In the genomic region with DNA sequence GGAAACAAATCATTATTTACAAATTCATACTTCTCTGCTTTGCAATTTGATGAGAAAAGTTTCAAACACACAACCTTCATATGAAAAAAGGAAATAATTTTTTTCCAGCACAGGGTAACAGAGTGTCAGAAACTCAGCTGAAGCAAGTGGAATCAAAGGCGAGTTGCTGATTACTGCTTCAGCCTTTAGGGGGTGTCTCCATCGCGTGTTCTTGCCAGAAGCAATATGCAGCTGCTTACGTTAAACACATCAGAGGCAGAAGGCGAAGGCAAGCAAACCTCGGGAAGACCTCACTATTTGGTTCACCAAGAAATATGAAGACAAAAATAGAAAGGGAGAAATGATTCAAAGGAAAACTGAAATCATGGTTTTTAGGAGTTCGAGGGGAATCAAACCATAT, we compare ENCODE assay signal across 20 mouse cellular contexts. TPM values are rescaled to one million over a fixed set of nuclear protein-coding genes. Genes with fewer than 3 reads are reported as not detected.
DNase-seq lines count a peak whose midpoint lies in the region; ATAC-seq and TF ChIP-seq lines count a peak whose summit lies in the region.
"Had no signal": no experiment of that assay in that cellular context is flagged by ENCODE, and none has a peak within 500 bp of the region (broad histone marks: within the 10 kb centered on the region; RNA-seq: fewer than 3 reads in every experiment).

No protein-coding gene starts in this region.

- no peak overlapping the region for H3K27ac ChIP-seq in cerebellum, adult 2 months (ENCODE audit: insufficient read depth, low read length)
- no peak overlapping the region for H3K27ac ChIP-seq in lung, embryonic 14.5 days (ENCODE audit: low read depth)
- H3K27ac ChIP-seq in stomach, postnatal 0 days (replicated peaks): no peak overlapping the region
- H3K27ac ChIP-seq: forebrain, embryonic 15.5 days; intestine, embryonic 15.5 days; limb, embryonic 15.5 days; liver, embryonic 15.5 days; midbrain, embryonic 15.5 days had no signal

- H3K36me3 ChIP-seq in lung, embryonic 14.5 days (ENCODE audit: insufficient read depth): no peaks in the 10 kb centered on the region
- no peaks in the 10 kb centered on the region for H3K36me3 ChIP-seq in stomach, postnatal 0 days (ENCODE audit: control insufficient read depth, insufficient read depth, low read length)
- H3K36me3 ChIP-seq: forebrain, embryonic 15.5 days; intestine, embryonic 15.5 days; limb, embryonic 15.5 days; liver, embryonic 15.5 days; midbrain, embryonic 15.5 days had no signal

- no peaks in the 10 kb centered on the region for H3K27me3 ChIP-seq in cerebellum, adult 2 months (ENCODE audit: control insufficient read depth, insufficient read depth, low read length)
- H3K27me3 ChIP-seq in lung, embryonic 14.5 days (ENCODE audit: insufficient read depth, low read length): no peaks in the 10 kb centered on the region
- no peaks in the 10 kb centered on the region for H3K27me3 ChIP-seq in stomach, postnatal 0 days (ENCODE audit: control insufficient read depth, insufficient read depth, low read length)
- H3K27me3 ChIP-seq: forebrain, embryonic 15.5 days; intestine, embryonic 15.5 days; limb, embryonic 15.5 days; liver, embryonic 15.5 days; midbrain, embryonic 15.5 days had no signal

- WGBS in cerebellum, adult 2 months: 38% methylated on average over 7 of the region's 7 CpGs
- 49% methylated on average over 7 of the region's 7 CpGs for WGBS in lung, embryonic 14.5 days
- WGBS in lung, adult 2 months: 43% methylated on average over 7 of the region's 7 CpGs
- 48% methylated on average over 7 of the region's 7 CpGs for WGBS in stomach, postnatal 0 days

- DNase-seq in cerebellum, adult 2 months: no peak
- no peak for DNase-seq in cerebellum, adult 11 months
- no peak for DNase-seq in frontal cortex, postnatal 14 days (ENCODE audit: low spot score in 2 of 2)
- peak; percentile 17 for DNase-seq in lung, embryonic 14.5 days
- no peak for DNase-seq in lung, adult 2 months
- no peak for DNase-seq in stomach, postnatal 0 days (ENCODE audit: low spot score)
- no peak for DNase-seq in urinary bladder, postnatal 25 days (ENCODE audit: low spot score)
- DNase-seq: adrenal gland, postnatal 25 days; cerebellum, adult 9-10 months; heart, postnatal 10 days; kidney, adult 9 months; kidney, postnatal 4 days; lung, postnatal 10 days had no signal

- no peak overlapping the region for H3K4me2 ChIP-seq in lung, embryonic 14.5 days
- H3K4me2 ChIP-seq in stomach, postnatal 0 days (replicated peaks; ENCODE audit: low read depth): no peak overlapping the region
- H3K4me2 ChIP-seq: forebrain, embryonic 15.5 days; heart, embryonic 11.5 days; intestine, embryonic 15.5 days; limb, embryonic 15.5 days; liver, embryonic 15.5 days; midbrain, embryonic 15.5 days had no signal

- TF ChIP-seq CTCF in cerebellum, adult 2 months (IDR thresholded peaks at IDR 0.05; ENCODE audit: borderline replicate concordance, insufficient read depth, low read depth, low read length): peak; percentile 5; the same call in 1 of the 2 replicates
- no peak for TF ChIP-seq CTCF in lung, embryonic 14.5 days (IDR thresholded peaks at IDR 0.05; ENCODE audit: low read depth)
- TF ChIP-seq CTCF in lung, adult 2 months (IDR thresholded peaks at IDR 0.05; ENCODE audit: insufficient read depth, low read length): no peak
- peak; percentile 39 for TF ChIP-seq CTCF in stomach, postnatal 0 days (IDR thresholded peaks at IDR 0.05; ENCODE audit: low read depth)

- no peak overlapping the region for H3K9ac ChIP-seq in lung, embryonic 14.5 days
- no peak overlapping the region for H3K9ac ChIP-seq in stomach, postnatal 0 days (ENCODE audit: low read length)
- H3K9ac ChIP-seq: forebrain, embryonic 15.5 days; intestine, embryonic 15.5 days; limb, embryonic 15.5 days; liver, embryonic 15.5 days; midbrain, embryonic 15.5 days had no signal

- H3K4me3 ChIP-seq in cerebellum, adult 2 months (replicated peaks; ENCODE audit: insufficient read depth, low read depth, low read length): no peak overlapping the region
- no peak overlapping the region for H3K4me3 ChIP-seq in lung, embryonic 14.5 days (ENCODE audit: low read depth, low read length)
- no peak overlapping the region for H3K4me3 ChIP-seq in lung, adult 2 months (replicated peaks; ENCODE audit: extremely low read depth, low read depth, low read length)
- no peak overlapping the region for H3K4me3 ChIP-seq in stomach, postnatal 0 days (ENCODE audit: low read depth, low read length)
- H3K4me3 ChIP-seq: forebrain, embryonic 15.5 days; intestine, embryonic 15.5 days; limb, embryonic 15.5 days; liver, embryonic 15.5 days; midbrain, embryonic 15.5 days had no signal

- no peak for TF ChIP-seq EP300 in stomach, postnatal 0 days (optimal IDR thresholded peaks at IDR 0.05)

- no peak for TF ChIP-seq POLR2A in cerebellum, adult 2 months (IDR thresholded peaks at IDR 0.05; ENCODE audit: borderline replicate concordance, insufficient read depth, low read length)
- TF ChIP-seq POLR2A in lung, adult 2 months (IDR thresholded peaks at IDR 0.05; ENCODE audit: borderline replicate concordance, extremely low read depth, low read depth, low read length): no peak

- peak; percentile 98 for ATAC-seq in frontal cortex, adult (ENCODE audit: low TSS enrichment)
- no peak for ATAC-seq in lung, embryonic 14.5 days (ENCODE audit: insufficient read depth)
- no peak for ATAC-seq in stomach, postnatal 0 days (ENCODE audit: low FRiP score, low TSS enrichment)
- ATAC-seq: forebrain, embryonic 15.5 days; intestine, embryonic 15.5 days; midbrain, embryonic 15.5 days had no signal

- H3K4me1 ChIP-seq in cerebellum, adult 2 months (ENCODE audit: control insufficient read depth, insufficient read depth, low read length): no peaks in the 10 kb centered on the region
- no peaks in the 10 kb centered on the region for H3K4me1 ChIP-seq in lung, embryonic 14.5 days (ENCODE audit: insufficient read depth)
- H3K4me1 ChIP-seq in lung, adult 2 months (ENCODE audit: control insufficient read depth, insufficient read depth, low read length): no peaks in the 10 kb centered on the region
- no peaks in the 10 kb centered on the region for H3K4me1 ChIP-seq in stomach, postnatal 0 days (replicated peaks; ENCODE audit: control insufficient read depth, insufficient read depth)
- H3K4me1 ChIP-seq: forebrain, embryonic 15.5 days; intestine, embryonic 15.5 days; limb, embryonic 15.5 days; liver, embryonic 15.5 days; midbrain, embryonic 15.5 days had no signal

- H3K9me3 ChIP-seq in lung, embryonic 14.5 days (ENCODE audit: low read depth, low read length): no peaks in the 10 kb centered on the region
- no peaks in the 10 kb centered on the region for H3K9me3 ChIP-seq in stomach, postnatal 0 days (ENCODE audit: control insufficient read depth, low read length)
- H3K9me3 ChIP-seq: forebrain, embryonic 15.5 days; intestine, embryonic 15.5 days; limb, embryonic 15.5 days; midbrain, embryonic 15.5 days had no signal

RNA-seq across cellular contexts. Expression of a gene that starts 29.2 kb away (rescaled TPM):
- polyA plus RNA-seq in cerebellum, adult 2 months (2012; rRNA removed): 16.9 and 18.9 TPM in 2 replicates
- polyA plus RNA-seq in lung, embryonic 14.5 days (2014; fragmentation: Nextera tagmentation; extraction: Ambion mirVana): 0.07 TPM in 2 replicates
- not detected in 2 replicates for polyA plus RNA-seq in lung, adult 2 months (2012; rRNA removed)
- 0.08 and 0.15 TPM in 2 replicates for polyA plus RNA-seq in stomach, postnatal 0 days (2015; fragmentation: Nextera tagmentation; extraction: Ambion mirVana)
- polyA plus RNA-seq: liver, embryonic 15.5 days had no signal

Comparison
In these comparisons a context has a peak if more than half of its experiments do, and no peak if none do; other contexts are left out.
1. CTCF ChIP-seq: peak in cerebellum, adult 2 months (single experiment) and stomach, postnatal 0 days (single experiment); none in lung, embryonic 14.5 days (single experiment) and lung, adult 2 months (single experiment).
2. RNA of a gene that starts 29.2 kb away (polyA plus RNA-seq): 16.9 to 18.9 TPM in cerebellum, adult 2 months; 0.08 to 0.15 TPM in stomach, postnatal 0 days, 0.07 TPM in lung, embryonic 14.5 days and not detected in lung, adult 2 months; every median in the first group is over 10 times any median in the second.